Mouse (Mus musculus) bone marrow, adult 2 months (tissue): Measurements from ENCODE around the gene 3110082I17Rik.

Source experiments
- CTCF ChIP-seq: fragments of 200-500 bp; IDR thresholded peaks from 2 replicates; pipeline ENCODE4 v1.5.1; 2011; ENCODE audit warnings: low read length, control low read depth; ENCODE audit not compliant: control insufficient read depth, insufficient read depth
- POLR2A ChIP-seq: fragments of 200-500 bp; IDR thresholded peaks from 2 replicates; pipeline ENCODE4 v1.6.1; 2011; ENCODE audit warnings: low read depth, mild to moderate bottlenecking, control low read depth, low read length, borderline replicate concordance; ENCODE audit not compliant: control insufficient read depth

DNA sequence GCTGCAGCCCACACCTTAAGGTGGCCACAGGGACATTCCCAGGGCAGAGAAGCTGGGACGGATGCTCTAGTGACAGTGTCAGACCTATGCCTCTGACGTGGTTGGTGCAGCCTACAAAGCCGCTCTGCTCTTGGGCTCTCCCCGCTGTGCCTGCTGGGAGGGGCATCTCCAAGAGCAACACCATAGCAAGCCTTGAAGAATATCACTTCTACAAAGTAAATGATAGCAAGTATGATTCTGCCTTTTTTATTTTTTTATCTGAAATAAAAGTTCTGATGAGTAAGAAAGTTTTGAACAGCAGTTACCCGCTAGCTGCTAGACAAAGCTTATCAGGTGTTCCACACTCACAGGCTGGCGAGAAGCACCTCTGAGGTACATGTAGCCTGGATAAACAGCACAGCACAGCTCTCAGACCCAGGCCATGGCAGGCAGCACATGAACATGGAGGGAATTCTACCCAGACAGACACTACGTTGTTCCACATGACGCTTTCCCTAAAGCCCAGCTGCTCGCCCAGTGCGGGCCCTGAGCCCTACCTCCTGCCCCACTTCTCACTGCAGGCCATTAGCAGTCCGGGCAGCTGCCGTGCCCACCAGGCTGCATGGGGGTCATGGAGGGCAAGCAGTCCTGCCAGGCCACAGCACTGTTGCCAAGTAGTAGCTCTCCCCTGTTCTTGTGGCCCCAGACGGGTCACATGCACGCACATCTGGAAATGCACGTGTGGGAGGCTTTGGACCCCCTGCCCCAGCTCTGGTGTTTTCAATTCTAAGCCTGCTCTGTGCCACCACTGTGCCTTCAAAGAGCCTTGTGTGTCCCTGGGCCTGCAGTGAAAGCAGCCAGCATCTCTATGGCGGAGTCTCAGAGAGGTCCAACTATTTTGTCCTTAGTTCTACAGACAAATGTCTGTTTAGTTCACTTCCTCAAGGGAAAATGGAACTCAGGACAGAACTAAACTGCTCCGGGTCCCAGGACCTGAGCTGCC, 71.3 kb downstream of the 3110082I17Rik start:
- no peak for TF ChIP-seq CTCF
- peak; percentile 12 for TF ChIP-seq POLR2A
